Mouse (Mus musculus): ENCODE measurements around the gene Tmem131. TPM values are rescaled to one million over a fixed set of nuclear protein-coding genes. Genes with fewer than 3 reads are reported as not detected.
A peak's percentile ranks its signal among the peaks of the same experiment; 100 is the strongest.

Gene Tmem131
- polyA plus RNA-seq, 1 experiment from 2014 or later, result 14.9 TPM

DNA sequence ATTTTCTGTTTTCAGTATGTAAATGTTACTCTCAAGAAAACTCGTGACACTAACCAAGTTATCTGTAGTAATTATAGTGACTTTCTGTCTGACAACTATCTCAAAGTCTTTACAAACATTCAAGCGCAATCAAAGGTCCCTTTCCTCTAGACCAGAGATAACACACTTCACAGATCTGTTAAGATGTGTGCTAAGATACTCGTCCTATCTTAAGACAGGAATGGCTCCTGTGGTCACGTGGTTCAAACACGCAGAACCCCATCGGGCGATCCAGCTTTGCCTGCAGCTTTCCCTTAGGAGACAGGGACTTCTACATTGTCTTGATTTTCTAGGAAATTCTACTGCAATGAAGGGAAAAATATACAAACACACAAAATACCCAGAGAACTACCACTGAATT, 6.9 kb downstream of the Tmem131 start:
- 22% methylated on average over 7 of the region's 7 CpGs for whole genome bisulfite sequencing (ENCODE audit: insufficient replicate concordance)
- Histone ChIP-seq H3K9me3 (replicated peaks) (no peaks in the 10 kb centered on the region), H3K9ac (peak overlapping the region; percentile 100), H3K4me2 (peak overlapping the region; percentile 80), H3K4me3 (peak overlapping the region; percentile 100), H3K27ac (peak overlapping the region; percentile 91), H3K4me1 (peaks cover 81% of the 10 kb centered on the region), H3K27me3 (replicated peaks) (no peaks in the 10 kb centered on the region), H3K36me3 (no peaks in the 10 kb centered on the region)
- no peak for ATAC-seq

GRCm38 (mm10) chr1:36934778-36935177, 8.7 kb downstream of the Tmem131 start:
- H3K36me3 ChIP-seq, result peaks cover 7% of the 10 kb centered on the region; the same call in 1 of the 2 replicates
- WGBS (ENCODE audit: insufficient replicate concordance), result 40% methylated on average over 6 of the region's 6 CpGs
- H3K4me3 ChIP-seq, result peak overlapping the region; percentile 100
- peaks cover 84% of the 10 kb centered on the region for H3K4me1 ChIP-seq
- peak overlapping the region; percentile 80 for H3K4me2 ChIP-seq
- peak overlapping the region; percentile 61 for H3K9ac ChIP-seq
- no peaks in the 10 kb centered on the region for H3K9me3 ChIP-seq (replicated peaks)
- no peak for ATAC-seq
- peak overlapping the region; percentile 91 for H3K27ac ChIP-seq
- no peaks in the 10 kb centered on the region for H3K27me3 ChIP-seq (replicated peaks)

DNA sequence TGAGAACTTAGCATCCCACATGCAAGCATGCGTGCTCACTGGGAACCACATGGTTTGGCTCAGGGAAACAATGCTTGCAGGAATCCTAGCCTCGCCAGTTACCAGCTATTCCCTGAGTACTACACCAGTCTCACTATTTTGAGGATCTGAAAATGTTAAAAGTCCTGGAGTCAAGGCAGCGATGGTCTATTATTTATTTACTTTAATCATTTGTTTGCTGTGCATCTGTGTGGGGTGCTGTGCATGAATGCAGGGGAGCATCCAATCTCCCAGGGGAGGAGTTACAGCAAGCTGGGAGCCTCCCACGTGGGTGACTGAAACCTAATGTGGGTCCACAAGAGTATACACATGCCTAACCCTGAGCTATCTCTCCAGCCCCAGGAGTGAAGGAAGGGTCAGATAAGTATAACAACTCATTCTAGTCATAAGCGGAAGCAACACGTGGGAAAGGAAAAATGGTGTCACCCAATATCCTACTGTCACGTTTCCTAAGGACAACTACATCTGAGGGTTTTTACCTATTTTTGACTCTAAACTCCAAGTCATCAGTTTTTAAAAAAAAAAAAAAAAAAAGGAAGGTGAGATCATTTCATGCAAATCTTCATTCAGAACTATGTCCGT, 9.4 kb downstream of the Tmem131 start:
- Histone ChIP-seq H3K27me3 (replicated peaks) (no peaks in the 10 kb centered on the region), H3K4me1 (peaks cover 91% of the 10 kb centered on the region), H3K9ac (peak overlapping the region; percentile 61), H3K4me3 (peak overlapping the region; percentile 100), H3K4me2 (peak overlapping the region; percentile 80), H3K9me3 (replicated peaks) (no peaks in the 10 kb centered on the region), H3K27ac (peak overlapping the region; percentile 91), H3K36me3 (peaks cover 12% of the 10 kb centered on the region)
- WGBS (ENCODE audit: insufficient replicate concordance), result 33% methylated on average over 8 of the region's 8 CpGs
- ATAC-seq, result peak; percentile 95

DNA sequence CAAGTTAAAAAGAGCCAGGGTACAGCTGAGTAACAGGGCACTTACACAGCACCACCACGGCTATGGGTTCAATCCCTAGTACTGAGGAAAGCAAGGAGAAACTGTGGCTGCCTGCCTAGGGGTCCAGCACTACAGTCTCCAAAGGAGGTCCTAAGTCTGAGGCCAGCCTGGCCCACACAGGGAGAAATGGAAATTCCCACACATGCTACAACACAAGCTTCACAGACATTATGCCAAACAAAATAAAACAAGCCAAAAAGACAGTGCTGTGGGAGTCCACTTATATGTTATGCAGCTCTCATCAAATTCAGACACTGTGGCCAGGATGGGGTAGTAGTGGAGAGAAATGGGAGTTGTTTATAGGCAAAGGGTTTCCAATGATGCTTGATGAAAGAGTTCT, 11.2 kb downstream of the Tmem131 start:
- Histone ChIP-seq H3K27me3 (replicated peaks) (no peaks in the 10 kb centered on the region), H3K27ac (peak overlapping the region; percentile 74; the same call in 1 of the 2 replicates), H3K9me3 (replicated peaks) (no peaks in the 10 kb centered on the region), H3K4me3 (no peak overlapping the region), H3K9ac (peak overlapping the region; percentile 19; the same call in 1 of the 2 replicates), H3K36me3 (peaks cover 12% of the 10 kb centered on the region), H3K4me2 (no peak overlapping the region), H3K4me1 (peaks cover 97% of the 10 kb centered on the region)
- no peak for ATAC-seq
- WGBS (ENCODE audit: insufficient replicate concordance), result 73% methylated on average over 1 of the region's 1 CpGs

DNA sequence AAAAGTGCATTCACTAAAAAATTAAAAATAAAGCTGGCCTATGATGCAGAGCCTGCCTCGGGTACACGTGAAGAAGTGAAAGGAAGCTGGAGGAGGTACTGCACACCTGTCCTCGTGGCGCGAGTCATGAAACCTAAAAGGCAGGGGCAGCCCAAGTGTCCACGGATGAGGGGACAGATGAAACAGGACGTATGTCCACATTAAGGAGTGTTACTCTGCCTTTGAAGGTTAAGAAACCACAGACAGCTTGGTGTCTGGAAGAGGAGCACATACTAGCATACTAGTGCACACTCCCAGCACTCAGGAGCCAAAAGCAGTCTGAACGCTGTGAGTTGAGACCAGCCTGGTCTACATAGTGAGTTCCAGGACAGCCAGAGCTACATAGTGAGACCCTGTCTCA, 12.6 kb downstream of the Tmem131 start:
- Histone ChIP-seq H3K4me1 (peaks cover 97% of the 10 kb centered on the region), H3K27ac (no peak overlapping the region), H3K9ac (no peak overlapping the region), H3K27me3 (replicated peaks) (no peaks in the 10 kb centered on the region), H3K4me3 (no peak overlapping the region), H3K9me3 (replicated peaks) (no peaks in the 10 kb centered on the region), H3K4me2 (no peak overlapping the region), H3K36me3 (peaks cover 12% of the 10 kb centered on the region)
- WGBS (ENCODE audit: insufficient replicate concordance), result 77% methylated on average over 8 of the region's 8 CpGs
- no peak for ATAC-seq

DNA sequence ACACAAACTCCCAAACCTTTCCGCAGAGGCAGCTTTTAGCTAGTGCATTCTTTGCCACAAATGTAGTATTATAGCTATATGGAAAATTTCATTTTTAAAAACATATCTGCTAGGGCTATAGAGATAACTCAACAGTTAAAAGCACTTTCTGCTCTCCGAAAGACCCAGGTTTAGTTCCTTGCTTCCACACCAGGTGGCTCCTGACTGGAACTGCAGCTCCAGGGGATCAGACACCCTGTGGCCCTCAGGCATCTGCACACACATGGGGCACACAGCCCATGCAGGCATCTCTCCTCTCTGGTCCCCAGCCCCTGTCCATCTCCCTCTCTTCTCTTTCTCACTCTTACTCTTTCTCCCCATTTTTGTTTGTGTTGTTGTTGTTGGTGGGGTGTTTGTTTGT, 13.5 kb downstream of the Tmem131 start:
- no peaks in the 10 kb centered on the region for H3K9me3 ChIP-seq (replicated peaks)
- 90% methylated on average over 2 of the region's 2 CpGs for WGBS (ENCODE audit: insufficient replicate concordance)
- peaks cover 12% of the 10 kb centered on the region for H3K36me3 ChIP-seq
- H3K27ac ChIP-seq, result peak overlapping the region; percentile 11
- no peak overlapping the region for H3K4me3 ChIP-seq
- no peak for ATAC-seq
- no peak overlapping the region for H3K4me2 ChIP-seq
- no peaks in the 10 kb centered on the region for H3K27me3 ChIP-seq (replicated peaks)
- peaks cover 95% of the 10 kb centered on the region for H3K4me1 ChIP-seq
- H3K9ac ChIP-seq, result no peak overlapping the region

DNA sequence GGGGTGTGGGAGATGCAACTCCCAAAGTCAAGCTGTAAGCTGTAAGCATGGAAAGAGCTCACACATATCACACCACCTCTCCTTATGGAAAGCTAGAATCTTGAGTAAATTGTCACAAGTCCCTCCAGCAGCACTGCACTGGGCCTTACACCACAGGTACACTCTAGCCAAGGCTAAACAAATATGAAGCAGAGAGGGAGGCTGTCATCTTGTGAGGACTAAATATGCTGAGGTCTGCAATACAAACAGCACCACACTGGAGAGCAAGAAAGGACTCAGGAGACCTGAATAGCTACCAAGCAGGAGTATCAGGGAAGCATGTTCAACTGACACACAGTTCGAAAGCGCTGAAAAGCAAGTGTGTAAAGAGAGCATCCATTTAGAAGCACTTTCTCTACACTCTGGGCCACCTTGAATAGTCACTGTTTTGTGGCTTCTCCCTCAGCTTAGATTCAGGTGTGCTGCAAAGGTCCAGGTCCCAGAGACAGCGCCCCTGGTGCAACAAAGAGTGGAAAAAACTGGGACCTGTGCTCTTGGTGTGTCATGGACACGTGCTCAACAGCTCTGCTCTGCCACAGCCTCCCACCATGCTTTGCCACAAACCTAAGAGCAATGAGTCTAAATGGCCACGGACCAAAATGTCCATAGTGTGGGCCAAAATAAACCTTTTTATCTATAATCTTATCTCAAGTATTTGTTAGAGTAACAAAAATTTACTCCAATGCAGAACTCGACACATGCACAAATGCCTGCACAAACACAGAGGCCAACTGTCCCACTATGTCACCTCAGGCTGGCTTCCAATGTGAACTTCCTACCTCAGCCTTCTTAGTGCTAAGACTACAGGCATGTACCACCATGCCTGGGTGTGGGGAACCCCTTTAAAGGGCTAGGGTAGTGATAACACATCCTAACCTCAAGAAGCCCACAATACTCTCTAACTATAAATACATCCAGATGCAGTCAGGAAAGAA, 14.8 kb downstream of the Tmem131 start:
- 0 out of 2 replicates have a peak overlapping the region, but pooled peaks have one; percentile 30 for H3K9ac ChIP-seq
- H3K4me1 ChIP-seq, result peaks cover 95% of the 10 kb centered on the region
- no peaks in the 10 kb centered on the region for H3K27me3 ChIP-seq (replicated peaks)
- no peak for ATAC-seq
- H3K4me3 ChIP-seq, result no peak overlapping the region
- H3K9me3 ChIP-seq (replicated peaks), result no peaks in the 10 kb centered on the region
- H3K36me3 ChIP-seq, result peaks cover 12% of the 10 kb centered on the region
- peak overlapping the region; percentile 68 for H3K27ac ChIP-seq
- no peak overlapping the region for H3K4me2 ChIP-seq
- 74% methylated on average over 6 of the region's 6 CpGs for WGBS (ENCODE audit: insufficient replicate concordance)

GRCm38 (mm10) chr1:36927569-36927968, 15.9 kb downstream of the Tmem131 start:
- H3K4me1 ChIP-seq, result peaks cover 95% of the 10 kb centered on the region
- H3K4me3 ChIP-seq, result no peak overlapping the region
- ATAC-seq, result no peak
- no peaks in the 10 kb centered on the region for H3K9me3 ChIP-seq (replicated peaks)
- H3K27ac ChIP-seq, result no peak overlapping the region
- peaks cover 12% of the 10 kb centered on the region for H3K36me3 ChIP-seq
- no peaks in the 10 kb centered on the region for H3K27me3 ChIP-seq (replicated peaks)
- no peak overlapping the region for H3K4me2 ChIP-seq
- WGBS (ENCODE audit: insufficient replicate concordance), result 77% methylated on average over 2 of the region's 2 CpGs
- H3K9ac ChIP-seq, result no peak overlapping the region

- 26% methylated on average over 6 of the region's 6 CpGs for WGBS (ENCODE audit: insufficient replicate concordance)
- Histone ChIP-seq H3K27me3 (replicated peaks) (no peaks in the 10 kb centered on the region), H3K9ac (peak overlapping the region; percentile 33), H3K4me1 (peaks cover 95% of the 10 kb centered on the region), H3K4me2 (peak overlapping the region; percentile 53), H3K4me3 (no peak overlapping the region), H3K9me3 (replicated peaks) (no peaks in the 10 kb centered on the region), H3K36me3 (peaks cover 16% of the 10 kb centered on the region), H3K27ac (peak overlapping the region; percentile 78)
- ATAC-seq, result peak; percentile 63
Observed at GRCm38 (mm10) chr1:36926738-36927137, 16.7 kb downstream of the Tmem131 start.

DNA sequence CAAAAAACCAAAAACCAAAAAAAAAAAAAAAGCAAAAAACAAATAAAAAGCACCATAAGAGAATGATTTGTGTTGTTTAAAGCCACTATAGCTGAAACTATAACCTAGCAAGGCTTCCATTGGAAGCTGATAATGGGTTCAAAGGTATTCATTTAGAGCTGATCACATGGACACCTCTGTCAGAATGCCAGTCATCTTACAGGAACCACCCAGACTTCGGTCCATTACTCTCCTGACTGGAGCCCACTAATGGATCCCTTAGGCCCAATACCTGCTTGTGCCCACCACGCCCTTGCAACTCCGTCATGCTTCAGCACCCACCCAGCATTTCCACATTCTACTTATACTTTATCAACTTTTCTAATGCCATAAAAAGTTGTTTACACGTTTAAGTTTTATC, 17.2 kb downstream of the Tmem131 start:
- Histone ChIP-seq H3K27me3 (replicated peaks) (no peaks in the 10 kb centered on the region), H3K36me3 (peaks cover 16% of the 10 kb centered on the region), H3K9ac (peak overlapping the region; percentile 33; the same call in 1 of the 2 replicates), H3K4me2 (peak overlapping the region; percentile 53), H3K9me3 (replicated peaks) (no peaks in the 10 kb centered on the region), H3K4me3 (no peak overlapping the region), H3K4me1 (peaks cover 95% of the 10 kb centered on the region), H3K27ac (peak overlapping the region; percentile 78)
- ATAC-seq, result 0 out of 2 replicates have a peak, but pooled peaks have one; percentile 25
- WGBS (ENCODE audit: insufficient replicate concordance), result 60% methylated on average over 4 of the region's 4 CpGs

GRCm38 (mm10) chr1:36925781-36926180, 17.7 kb downstream of the Tmem131 start:
- peaks cover 16% of the 10 kb centered on the region for H3K36me3 ChIP-seq
- peaks cover 95% of the 10 kb centered on the region for H3K4me1 ChIP-seq
- H3K4me3 ChIP-seq, result no peak overlapping the region
- no peak overlapping the region for H3K4me2 ChIP-seq
- H3K9me3 ChIP-seq (replicated peaks), result no peaks in the 10 kb centered on the region
- no peaks in the 10 kb centered on the region for H3K27me3 ChIP-seq (replicated peaks)
- WGBS (ENCODE audit: insufficient replicate concordance), result 57% methylated on average over 5 of the region's 5 CpGs
- ATAC-seq, result no peak
- H3K9ac ChIP-seq, result no peak overlapping the region
- peak overlapping the region; percentile 59 for H3K27ac ChIP-seq

GRCm38 (mm10) chr1:36924853-36925252, 18.6 kb downstream of the Tmem131 start:
- no peak overlapping the region for H3K4me2 ChIP-seq
- no peaks in the 10 kb centered on the region for H3K27me3 ChIP-seq (replicated peaks)
- H3K9me3 ChIP-seq (replicated peaks), result no peaks in the 10 kb centered on the region
- H3K36me3 ChIP-seq, result peaks cover 10% of the 10 kb centered on the region
- H3K4me1 ChIP-seq, result peaks cover 95% of the 10 kb centered on the region
- WGBS (ENCODE audit: insufficient replicate concordance), result 84% methylated on average over 2 of the region's 2 CpGs
- H3K4me3 ChIP-seq, result no peak overlapping the region
- ATAC-seq, result no peak
- no peak overlapping the region for H3K9ac ChIP-seq
- peak overlapping the region; percentile 100; the same call in 1 of the 2 replicates for H3K27ac ChIP-seq
